Mouse (Mus musculus) forebrain, postnatal 0 days (tissue): Measurements from ENCODE around the gene Zfp865. TPM values are rescaled to one million over a fixed set of nuclear protein-coding genes. Genes with fewer than 3 reads are reported as not detected.
A peak's percentile ranks its signal among the peaks of the same experiment; 100 is the strongest.
"Not testable (repeated sequence)": the region's sequence is repeated elsewhere in the genome, so short reads cannot be mapped to it uniquely, and the experiment has no call there.

Experiments
- ATAC-seq: fragments of 200-750 bp; cut with Nextera tagmentation; 2 replicates; pipeline ENCODE4 v1.8.0; 2017; ENCODE audit warnings: mild to moderate bottlenecking, moderate library complexity
- DNase-seq: peaks from one replicate; pipeline ENCODE4 v3.0.0-alpha.2; 2015
- H3K27ac ChIP-seq: fragments of 300-500 bp; sonication (generic); 2 replicates; pipeline ENCODE4 v1.5.1; 2014; ENCODE audit warnings: low read depth, mild to moderate bottlenecking, antibody characterized with exemption, low read length, moderate library complexity, mixed read lengths
- H3K27me3 ChIP-seq: fragments of 300-500 bp; sonication (generic); 2 replicates; pipeline ENCODE4 v1.6.1; 2014; ENCODE audit warnings: mild to moderate bottlenecking, low read length, mixed read lengths; ENCODE audit not compliant: insufficient read depth
- H3K36me3 ChIP-seq: fragments of 300-500 bp; sonication (generic); 2 replicates; pipeline ENCODE4 v1.6.1; 2014; ENCODE audit warnings: mild to moderate bottlenecking, moderate library complexity; ENCODE audit not compliant: insufficient read depth
- H3K4me1 ChIP-seq: fragments of 300-500 bp; sonication (generic); 2 replicates; pipeline ENCODE4 v1.6.1; 2014; ENCODE audit warnings: antibody characterized with exemption; ENCODE audit not compliant: insufficient read depth
- H3K4me2 ChIP-seq: fragments of 300-500 bp; sonication (generic); 2 replicates; pipeline ENCODE4 v1.6.1; 2014; ENCODE audit warnings: low read depth, mild to moderate bottlenecking, moderate library complexity
- H3K4me3 ChIP-seq: fragments of 300-500 bp; sonication (generic); 2 replicates; pipeline ENCODE4 v1.5.1; 2014; ENCODE audit warnings: low read depth, low read length, mixed read lengths
- H3K9ac ChIP-seq: fragments of 300-500 bp; sonication (generic); 2 replicates; pipeline ENCODE4 v1.6.1; 2014; ENCODE audit warnings: mild to moderate bottlenecking
- H3K9me3 ChIP-seq: fragments of 300-500 bp; sonication (generic); 2 replicates; pipeline ENCODE4 v1.6.1; 2016; ENCODE audit warnings: low read length
- CTCF ChIP-seq: sonication (generic); IDR thresholded peaks from 2 replicates; pipeline ENCODE4 v1.5.1; 2016; ENCODE audit warnings: antibody characterized with exemption, control low read depth, low read depth
- WGBS: fragments of 180-500 bp; shearing (Covaris S2); extraction: QIAGEN DNeasy Blood & Tissue Kit; methylation state at CpG from one replicate; pipeline ENCODE4 v1.1.7; 2014; 5-methylcytosine and 5-hydroxymethylcytosine counted together
- polyA plus RNA-seq: library from polyadenylated mRNA; unstranded; fragments of >200 nt; fragmentation: Nextera tagmentation; extraction: Ambion mirVana; gene quantifications from 2 replicates; pipeline ENCODE4 v1.2.1, GENCODE M21; 2015
- total RNA-seq: library from RNA; depleted of rRNA; stranded (reverse); fragments of >200 nt; gene quantifications from 2 replicates; pipeline ENCODE4 v1.2.3, GENCODE M21; 2014

The Zfp865 gene
- total and polyA plus RNA-seq, 2 experiments from 2014 or later = 5.6 to 33.3 TPM

- no peak overlapping the region for H3K9ac ChIP-seq
- peaks cover 20% of the 10 kb centered on the region for H3K36me3 ChIP-seq
- H3K27me3 ChIP-seq = no peaks in the 10 kb centered on the region
- DNase-seq (no peak), ATAC-seq (no peak)
- no peak overlapping the region for H3K4me3 ChIP-seq
- H3K4me2 ChIP-seq = peak overlapping the region; percentile 52; the same call in 1 of the 2 replicates
- WGBS = 54% methylated on average over 55 of the region's 55 CpGs
- no peak for TF ChIP-seq CTCF
- H3K9me3 ChIP-seq = no peaks in the 10 kb centered on the region
- peaks cover 16% of the 10 kb centered on the region; the same call in 1 of the 2 replicates for H3K4me1 ChIP-seq
- no peak overlapping the region for H3K27ac ChIP-seq
These were observed 26.7 kb upstream of the Zfp865 start for GRCm38 (mm10) chr7:4993347-4993998.

- ATAC-seq (no peak), DNase-seq (no peak)
- no peaks in the 10 kb centered on the region for H3K9me3 ChIP-seq
- no peaks in the 10 kb centered on the region for H3K27me3 ChIP-seq
- no peak overlapping the region for H3K9ac ChIP-seq
- H3K4me2 ChIP-seq = peak overlapping the region; percentile 52
- no peak for TF ChIP-seq CTCF
- WGBS = 57% methylated on average over 59 of the region's 59 CpGs
- peaks cover 16% of the 10 kb centered on the region; the same call in 1 of the 2 replicates for H3K4me1 ChIP-seq
- H3K4me3 ChIP-seq = 0 out of 2 replicates have a peak overlapping the region, but pooled peaks have one; percentile 83
- H3K27ac ChIP-seq = no peak overlapping the region
- H3K36me3 ChIP-seq = peaks cover 20% of the 10 kb centered on the region
These were observed 26.0 kb upstream of the Zfp865 start for GRCm38 (mm10) chr7:4993999-4994788.

GRCm38 (mm10) chr7:4995268-4996002, 24.7 kb upstream of the Zfp865 start:
- DNase-seq (no peak), ATAC-seq (peak; percentile 58)
- WGBS = 5% methylated on average over 19 of the region's 19 CpGs
- H3K4me1 ChIP-seq = peaks cover 16% of the 10 kb centered on the region; the same call in 1 of the 2 replicates
- H3K27me3 ChIP-seq = no peaks in the 10 kb centered on the region
- no peak for TF ChIP-seq CTCF
- H3K4me3 ChIP-seq = peak overlapping the region; percentile 83
- H3K4me2 ChIP-seq = peak overlapping the region; percentile 52
- peaks cover 20% of the 10 kb centered on the region for H3K36me3 ChIP-seq
- peak overlapping the region; percentile 81 for H3K27ac ChIP-seq
- H3K9ac ChIP-seq = peak overlapping the region; percentile 88
- H3K9me3 ChIP-seq = no peaks in the 10 kb centered on the region

GRCm38 (mm10) chr7:4996003-4996895, 23.9 kb upstream of the Zfp865 start, which contains the start of gene Zfp579:
Gene Zfp579 (minus strand): TSS chr7:4996158.
- H3K9ac ChIP-seq = peak within 1 kb of the TSS; percentile 88
- WGBS = 5% methylated on average over 16 of the region's 26 CpGs
- peak within 1 kb of the TSS; percentile 83 for H3K4me3 ChIP-seq
- no peaks in the 10 kb centered on the region for H3K9me3 ChIP-seq
- H3K27me3 ChIP-seq = no peaks in the 10 kb centered on the region
- DNase-seq = peak; percentile 96
- H3K4me1 ChIP-seq = peaks cover 16% of the 10 kb centered on the region; the same call in 1 of the 2 replicates
- peak; percentile 89 for ATAC-seq
- no peak for TF ChIP-seq CTCF
- peaks cover 20% of the 10 kb centered on the region for H3K36me3 ChIP-seq
- H3K27ac ChIP-seq = peak within 1 kb of the TSS; percentile 81
- peak within 1 kb of the TSS; percentile 52 for H3K4me2 ChIP-seq

GRCm38 (mm10) chr7:4996934-4997333, 23.2 kb upstream of the Zfp865 start:
- Histone ChIP-seq H3K9ac (peak overlapping the region; percentile 88; the same call in 1 of the 2 replicates), H3K4me3 (peak overlapping the region; percentile 83), H3K9me3 (no peaks in the 10 kb centered on the region), H3K36me3 (peaks cover 16% of the 10 kb centered on the region), H3K4me1 (peaks cover 16% of the 10 kb centered on the region; the same call in 1 of the 2 replicates), H3K4me2 (peak overlapping the region; percentile 52), H3K27ac (peak overlapping the region; percentile 81), H3K27me3 (no peaks in the 10 kb centered on the region)
- WGBS = 55% methylated on average over 6 of the region's 8 CpGs
- DNase-seq (no peak), ATAC-seq (no peak)
- no peak for TF ChIP-seq CTCF

- Histone ChIP-seq H3K4me3 (no peak overlapping the region), H3K27me3 (no peaks in the 10 kb centered on the region), H3K4me1 (peaks cover 11% of the 10 kb centered on the region; the same call in 1 of the 2 replicates), H3K9ac (no peak overlapping the region), H3K9me3 (no peaks in the 10 kb centered on the region), H3K27ac (no peak overlapping the region), H3K4me2 (no peak overlapping the region), H3K36me3 (no peaks in the 10 kb centered on the region)
- TF ChIP-seq CTCF = 0 out of 2 replicates have a peak, but pooled peaks have one; percentile 13
- WGBS = 75% methylated on average over 2 of the region's 2 CpGs
- ATAC-seq (no peak), DNase-seq (no peak)
These were observed 20.3 kb upstream of the Zfp865 start for GRCm38 (mm10) chr7:4999876-5000275.

GRCm38 (mm10) chr7:5002876-5003275, 17.3 kb upstream of the Zfp865 start:
- peaks cover 11% of the 10 kb centered on the region for H3K36me3 ChIP-seq
- H3K4me3 ChIP-seq, H3K9ac ChIP-seq, H3K4me2 ChIP-seq, H3K27ac ChIP-seq, H3K27me3 ChIP-seq, H3K4me1 ChIP-seq, ATAC-seq, H3K9me3 ChIP-seq, DNase-seq: not testable (repeated sequence)
- 53% methylated on average over 8 of the region's 8 CpGs for WGBS
